Mouse (Mus musculus): Measurements from ENCODE around the gene Mlc1. TPM values are rescaled to one million over a fixed set of nuclear protein-coding genes. Genes with fewer than 3 reads are reported as not detected.

Mlc1 gene
- polyA plus RNA-seq, 1 experiment from 2014 or later, result 0.40 TPM

Other genes with a start within 250 kb of the Mlc1 start
- 18.6 and 21.7 TPM in 2 replicates for gene Brd1, start 244.8 kb downstream of the Mlc1 start, polyA plus RNA-seq (2015; fragmentation: Nextera tagmentation; extraction: Ambion mirVana)
- 11.4 and 12.2 TPM in 2 replicates for gene Zbed4, start 227.3 kb downstream of the Mlc1 start, polyA plus RNA-seq (2015; fragmentation: Nextera tagmentation; extraction: Ambion mirVana)
- gene Alg12, start 159.7 kb downstream of the Mlc1 start, polyA plus RNA-seq (2015; fragmentation: Nextera tagmentation; extraction: Ambion mirVana), result 12.0 and 12.3 TPM in 2 replicates
- gene Creld2, start 159.4 kb downstream of the Mlc1 start, polyA plus RNA-seq (2015; fragmentation: Nextera tagmentation; extraction: Ambion mirVana), result 94.5 and 99.0 TPM in 2 replicates
- gene Pim3, start 116.8 kb downstream of the Mlc1 start, polyA plus RNA-seq (2015; fragmentation: Nextera tagmentation; extraction: Ambion mirVana), result 52.9 and 61.4 TPM in 2 replicates
- gene Ttll8, start 24.6 kb downstream of the Mlc1 start, polyA plus RNA-seq (2015; fragmentation: Nextera tagmentation; extraction: Ambion mirVana), result not detected in 2 replicates
- 0.08 and 0.63 TPM in 2 replicates for gene Mov10l1, start 3.9 kb upstream of the Mlc1 start, polyA plus RNA-seq (2015; fragmentation: Nextera tagmentation; extraction: Ambion mirVana)
- gene Panx2, start 80.7 kb upstream of the Mlc1 start, polyA plus RNA-seq (2015; fragmentation: Nextera tagmentation; extraction: Ambion mirVana), result 0.31 and 0.34 TPM in 2 replicates
- gene Trabd, start 96.1 kb upstream of the Mlc1 start, polyA plus RNA-seq (2015; fragmentation: Nextera tagmentation; extraction: Ambion mirVana), result 56.6 and 56.9 TPM in 2 replicates
- gene Selenoo, start 110.1 kb upstream of the Mlc1 start, polyA plus RNA-seq (2015; fragmentation: Nextera tagmentation; extraction: Ambion mirVana), result 14.4 and 16.9 TPM in 2 replicates
- 12.6 and 12.7 TPM in 2 replicates for gene Tubgcp6, start 144.1 kb upstream of the Mlc1 start, polyA plus RNA-seq (2015; fragmentation: Nextera tagmentation; extraction: Ambion mirVana)
- 22.4 and 23.4 TPM in 2 replicates for gene Hdac10, start 149.7 kb upstream of the Mlc1 start, polyA plus RNA-seq (2015; fragmentation: Nextera tagmentation; extraction: Ambion mirVana)
- gene Mapk12, start 161.7 kb upstream of the Mlc1 start, polyA plus RNA-seq (2015; fragmentation: Nextera tagmentation; extraction: Ambion mirVana), result 7.1 and 15.4 TPM in 2 replicates
- 7.8 and 8.3 TPM in 2 replicates for gene Mapk11, start 170.6 kb upstream of the Mlc1 start, polyA plus RNA-seq (2015; fragmentation: Nextera tagmentation; extraction: Ambion mirVana)
- 144 and 149 TPM in 2 replicates for gene Plxnb2, start 201.8 kb upstream of the Mlc1 start, polyA plus RNA-seq (2015; fragmentation: Nextera tagmentation; extraction: Ambion mirVana)
- gene Dennd6b, start 217.5 kb upstream of the Mlc1 start, polyA plus RNA-seq (2015; fragmentation: Nextera tagmentation; extraction: Ambion mirVana), result 12.4 and 13.0 TPM in 2 replicates
- 24.5 and 25.0 TPM in 2 replicates for gene Ppp6r2, start 232.5 kb upstream of the Mlc1 start, polyA plus RNA-seq (2015; fragmentation: Nextera tagmentation; extraction: Ambion mirVana)

Data from limb, embryonic 15.5 days (tissue).